Comparison of ENCODE assay signal across 9 mouse cellular contexts in the genomic region with DNA sequence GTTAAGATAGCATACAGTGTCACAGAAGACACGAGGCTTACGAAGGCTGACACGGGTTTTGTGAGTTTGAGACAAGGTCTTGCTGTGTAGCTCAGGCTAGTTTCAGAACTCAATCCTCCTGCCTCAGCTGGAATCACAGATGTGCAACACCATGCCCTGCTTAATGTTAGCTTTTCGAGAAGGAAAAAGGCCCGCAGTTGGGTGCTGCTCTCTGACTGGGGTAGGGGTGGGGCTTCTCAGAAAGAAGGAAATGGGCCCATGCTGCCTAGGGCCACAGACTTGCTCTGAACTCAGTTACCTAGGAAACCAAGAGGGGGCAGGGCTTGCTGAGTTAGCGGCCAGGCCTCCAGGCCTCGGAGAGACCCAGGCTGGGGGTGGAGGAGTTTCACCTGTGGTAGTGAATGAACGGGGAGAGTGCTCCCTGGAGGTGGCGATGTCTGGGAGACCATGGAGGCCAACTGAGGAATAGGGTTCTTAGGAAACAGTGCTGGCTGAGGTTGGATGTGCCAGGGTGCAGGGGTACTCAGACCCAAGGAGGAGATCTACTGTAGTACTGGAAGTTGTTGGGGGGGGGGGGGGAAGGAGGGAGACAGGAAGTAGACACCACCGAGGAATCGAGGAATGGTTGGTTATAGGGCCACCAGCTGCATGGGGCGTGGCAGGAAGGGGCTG.
DNase-seq lines count a peak whose midpoint lies in the region; ATAC-seq lines count a peak whose summit lies in the region.
"Had no signal": no experiment of that assay in that cellular context is flagged by ENCODE, and none has a peak within 500 bp of the region (broad histone marks: within the 10 kb centered on the region; RNA-seq: fewer than 3 reads in every experiment).

No protein-coding gene starts in this region.

- no peak for ATAC-seq in midbrain, embryonic 11.5 days (ENCODE audit: low FRiP score)

- H3K4me1 ChIP-seq in midbrain, embryonic 11.5 days (ENCODE audit: control insufficient read depth, insufficient read depth, low read length), result peaks cover 16% of the 10 kb centered on the region

- no peaks in the 10 kb centered on the region for H3K27me3 ChIP-seq in midbrain, embryonic 11.5 days (ENCODE audit: control insufficient read depth, insufficient read depth, low read length)

- H3K27ac ChIP-seq in midbrain, embryonic 11.5 days (ENCODE audit: low read depth, low read length), result no peak overlapping the region
- H3K27ac ChIP-seq: kidney, postnatal 0 days had no signal

- no peak overlapping the region for H3K4me3 ChIP-seq in midbrain, embryonic 11.5 days (ENCODE audit: low read depth, low read length)

- DNase-seq in heart, adult 18-20 months, result peak; percentile 29 to 73
- no peak for DNase-seq in heart, postnatal 25 days (ENCODE audit: low spot score)
- peak; percentile 98 for DNase-seq in R1 (ENCODE audit: low read depth, low spot score)
- peak; percentile 71 for DNase-seq in liver
- peak; percentile 79 to 80 for DNase-seq in spleen, adult 18-20 months
- no peak for DNase-seq in retina, embryonic 14.5 days (ENCODE audit: low spot score)
- DNase-seq in midbrain, embryonic 11.5 days (ENCODE audit: low spot score, missing footprints), result no peak
- DNase-seq in ovary, postnatal 36 days (ENCODE audit: low spot score), result no peak

- H3K4me2 ChIP-seq in midbrain, embryonic 11.5 days, result no peak overlapping the region

- 36% methylated on average over 12 of the region's 12 CpGs for WGBS in midbrain, embryonic 11.5 days

- intact Hi-C loops in heart, postnatal 25 days (cut with DNase I), result no loop called here

- H3K9ac ChIP-seq in midbrain, embryonic 11.5 days (ENCODE audit: low read length), result no peak overlapping the region

- H3K9me3 ChIP-seq in midbrain, embryonic 11.5 days (ENCODE audit: control insufficient read depth, low read length), result no peaks in the 10 kb centered on the region

- H3K36me3 ChIP-seq in midbrain, embryonic 11.5 days (ENCODE audit: control insufficient read depth, insufficient read depth, low read length), result no peaks in the 10 kb centered on the region

Comparison
In these comparisons a context has a peak if more than half of its experiments do, and no peak if none do; other contexts are left out.
1. DNase-seq: peak in heart, adult 18-20 months (2 of 2), R1 (single experiment), liver (single experiment) and spleen, adult 18-20 months (2 of 2); none in heart, postnatal 25 days (single experiment), retina, embryonic 14.5 days (single experiment), midbrain, embryonic 11.5 days (single experiment) and ovary, postnatal 36 days (single experiment).